Mouse (Mus musculus) kidney, embryonic 15.5 days (tissue): Measurements from ENCODE around the gene Ptprb. TPM values are rescaled to one million over a fixed set of nuclear protein-coding genes. Genes with fewer than 3 reads are reported as not detected.

Source experiments
- polyA plus RNA-seq: library from polyadenylated mRNA; unstranded; fragments of >200 nt; fragmentation: Nextera tagmentation; extraction: Ambion mirVana; gene quantifications from 2 replicates; pipeline ENCODE4 v1.2.1, GENCODE M21; 2015

The Ptprb gene
- polyA plus RNA-seq, 1 experiment from 2014 or later = 7.4 TPM

Other genes with a start within 250 kb of the Ptprb start
- gene 4933416C03Rik, start 161.6 kb upstream of the Ptprb start, polyA plus RNA-seq = not detected in 2 replicates
- 4.6 and 5.6 TPM in 2 replicates for gene Kcnmb4, start 198.4 kb downstream of the Ptprb start, polyA plus RNA-seq